Mouse (Mus musculus) layer of hippocampus, adult 2 months (tissue): ENCODE results near the gene Lipe. TPM values are rescaled to one million over a fixed set of nuclear protein-coding genes. Genes with fewer than 3 reads are reported as not detected.

Experiments
- DNase-seq, 2 experiments: peaks; one replicate each; pipeline ENCODE4 v3.0.0; 2022; ENCODE audit warnings: low spot score in 2 of 2
- H3K27ac ChIP-seq: fragments of 200-600 bp; 2 replicates; pipeline ENCODE4 v1.8.1; 2022
- H3K4me3 ChIP-seq: fragments of 200-600 bp; 2 replicates; pipeline ENCODE4 v1.8.1; 2022; ENCODE audit warnings: mild to moderate bottlenecking
- CTCF ChIP-seq: fragments of 200-600 bp; conservative IDR thresholded peaks from 2 replicates; pipeline ENCODE4 v1.8.1; 2022; ENCODE audit warnings: antibody characterized with exemption, mild to moderate bottlenecking, moderate library complexity
- long read RNA-seq, 2 experiments: library from polyadenylated mRNA; stranded (forward); transcript quantifications; one replicate each; pipeline ENCODE4 v2.0.0; 2021; ENCODE audit warnings: borderline mapping rate in 2 of 2
- total RNA-seq, 2 experiments: library from RNA; stranded (reverse); gene quantifications; 2 replicates each; pipeline ENCODE4 v1.2.3; 2021

Lipe gene
- total RNA-seq, result 1 to 10 TPM; 9.1 to 10.0 TPM
- long read RNA-seq, experiment 1, partial matches to known transcripts, result 2 of 4 reads
- long read RNA-seq, experiment 1, other reads (novel, unspliced or antisense), result 2 of 4 reads
- long read RNA-seq, experiment 2, partial matches to known transcripts, result 0 of 6 reads
- long read RNA-seq, experiment 2, other reads (novel, unspliced or antisense), result 3 of 6 reads

- no peak for DNase-seq
- no peak within 1 kb of the TSS for H3K4me3 ChIP-seq
- TF ChIP-seq CTCF, result no peak
- no peak within 1 kb of the TSS for H3K27ac ChIP-seq
Measured at GRCm38 (mm10) chr7:25398610-25399009, at the start of gene Lipe. TSS of gene Lipe (minus strand) at chr7:25398710.

DNA sequence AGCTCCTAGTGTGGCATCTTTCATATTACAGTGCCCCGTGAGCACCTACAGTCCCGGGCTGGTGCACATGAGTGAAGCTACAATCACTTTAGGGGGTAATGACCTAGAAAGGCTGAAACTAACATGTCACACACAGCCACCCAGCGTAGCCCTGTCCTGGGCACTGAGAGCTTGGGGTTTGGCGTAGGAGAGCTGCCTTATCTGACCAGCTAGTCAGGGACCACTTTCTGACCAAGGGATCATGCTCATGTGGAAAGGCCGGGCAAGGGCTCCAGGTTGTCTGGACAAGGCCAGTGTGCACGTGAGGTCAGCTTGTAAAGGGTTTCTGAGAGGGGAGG lies 42.3 kb upstream of the Lipe start:
- TF ChIP-seq CTCF, result no peak
- no peak for DNase-seq
- Histone ChIP-seq H3K27ac (no peak overlapping the region), H3K4me3 (no peak overlapping the region)

DNA sequence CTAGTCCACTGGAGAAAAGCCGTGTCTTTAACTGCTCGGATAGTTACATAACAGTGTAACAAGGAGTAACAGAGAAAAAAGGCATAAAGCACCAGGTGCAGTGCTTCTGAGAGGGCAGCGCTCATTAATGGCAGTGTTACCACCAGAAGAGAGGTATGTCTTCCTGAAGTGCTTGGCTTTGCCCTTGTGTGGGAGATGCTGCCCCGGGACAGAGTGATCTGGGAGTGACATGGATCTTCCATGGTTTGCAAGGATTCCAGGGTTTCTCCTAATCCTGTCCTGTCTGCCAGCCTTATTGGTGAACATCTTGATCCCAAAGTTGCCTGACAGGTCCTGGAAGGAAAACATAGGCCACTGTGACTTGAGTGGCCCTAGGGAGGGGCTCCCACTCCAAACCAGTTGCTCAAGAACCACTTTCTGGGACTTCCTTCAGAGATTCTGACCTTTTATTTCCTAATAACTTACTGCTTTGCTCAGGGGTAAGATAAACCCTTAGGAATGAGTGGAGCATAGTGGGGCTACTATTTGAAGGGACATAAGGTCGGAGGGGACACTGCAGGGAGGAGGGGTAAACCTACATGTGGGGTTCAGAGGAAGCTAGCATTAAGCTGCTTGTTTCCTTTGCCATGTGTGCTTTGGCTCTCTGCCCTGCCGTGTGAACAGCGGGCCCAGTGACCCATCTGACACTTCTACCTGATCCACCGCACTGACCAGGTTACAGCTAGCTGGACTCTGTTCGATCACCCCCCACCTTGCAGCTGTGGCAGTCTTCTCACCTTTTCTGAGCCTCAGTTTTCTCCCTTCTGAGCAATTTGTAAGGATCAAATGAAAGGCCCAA lies 41.7 kb upstream of the Lipe start:
- Histone ChIP-seq H3K27ac (no peak overlapping the region), H3K4me3 (no peak overlapping the region)
- TF ChIP-seq CTCF, result no peak
- no peak for DNase-seq

DNA sequence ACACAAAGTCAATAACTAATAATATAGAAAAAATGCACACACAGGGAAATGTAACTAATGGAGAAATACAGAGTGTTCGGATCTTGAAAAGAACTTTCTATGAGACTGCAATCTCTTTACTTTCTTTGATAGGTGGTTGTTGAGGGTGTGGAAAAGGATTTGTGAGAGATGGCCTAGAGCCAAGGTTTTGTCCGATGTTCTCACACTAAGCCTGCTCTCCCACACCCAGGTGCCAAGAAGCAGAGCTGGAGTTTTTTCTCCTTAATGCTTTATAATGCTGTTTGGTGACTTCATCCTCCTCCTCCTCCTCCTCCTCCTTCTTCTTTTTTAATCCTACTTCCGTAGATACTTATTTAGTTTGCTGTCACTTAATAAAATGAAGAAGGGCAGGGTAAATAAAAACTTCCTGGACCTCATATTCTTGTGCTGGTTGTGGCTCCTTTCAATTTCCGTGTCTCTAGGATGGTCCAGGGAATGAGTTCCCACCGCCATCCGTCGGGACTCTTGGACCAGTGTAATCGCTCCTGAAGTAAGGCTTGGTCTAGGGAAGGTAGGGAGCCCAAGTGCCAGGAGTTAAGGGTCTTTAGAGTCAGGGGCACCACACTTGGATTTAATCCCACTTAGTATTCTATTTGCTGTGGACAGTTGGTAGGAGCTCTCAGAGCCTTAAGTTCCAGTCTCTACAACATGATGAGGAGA lies 40.8 kb upstream of the Lipe start:
- DNase-seq, result no peak
- H3K4me3 ChIP-seq, result no peak overlapping the region
- no peak overlapping the region for H3K27ac ChIP-seq
- TF ChIP-seq CTCF, result no peak

GRCm38 (mm10) chr7:25436704-25437103 lies 38.2 kb upstream of the Lipe start:
- H3K4me3 ChIP-seq, result no peak overlapping the region
- DNase-seq, result no peak
- H3K27ac ChIP-seq, result peak overlapping the region; percentile 68
- no peak for TF ChIP-seq CTCF

DNA sequence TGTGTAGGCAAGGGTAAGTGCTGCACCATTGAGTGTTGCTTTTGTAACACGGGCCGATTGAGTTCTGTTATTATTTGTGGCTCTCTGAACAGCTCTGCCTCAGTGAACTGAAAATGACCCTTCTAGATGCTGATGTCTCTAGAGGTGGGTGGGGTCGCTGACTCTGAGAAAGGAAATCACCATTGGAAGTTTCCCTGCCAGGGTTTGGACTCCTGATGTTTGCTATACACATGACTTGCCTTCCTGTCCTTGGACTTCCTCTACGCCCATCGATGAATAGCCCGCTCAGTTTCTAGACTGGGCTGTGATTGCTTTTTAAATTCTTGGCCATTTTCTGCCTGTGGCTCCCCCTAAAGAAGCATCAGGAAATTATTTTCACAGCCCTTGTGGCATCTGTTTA lies 37.7 kb upstream of the Lipe start:
- no peak for DNase-seq
- Histone ChIP-seq H3K4me3 (no peak overlapping the region), H3K27ac (peak overlapping the region; percentile 68)
- TF ChIP-seq CTCF, result no peak

- no peak for TF ChIP-seq CTCF
- Histone ChIP-seq H3K27ac (peak overlapping the region; percentile 66; the same call in 1 of the 2 replicates), H3K4me3 (no peak overlapping the region)
- no peak for DNase-seq
Measured at GRCm38 (mm10) chr7:25435546-25435851, 37.0 kb upstream of the Lipe start.

- Histone ChIP-seq H3K27ac (peak overlapping the region; percentile 66), H3K4me3 (no peak overlapping the region)
- DNase-seq, result no peak
- no peak for TF ChIP-seq CTCF
Measured at GRCm38 (mm10) chr7:25434654-25435545, 36.4 kb upstream of the Lipe start.

DNA sequence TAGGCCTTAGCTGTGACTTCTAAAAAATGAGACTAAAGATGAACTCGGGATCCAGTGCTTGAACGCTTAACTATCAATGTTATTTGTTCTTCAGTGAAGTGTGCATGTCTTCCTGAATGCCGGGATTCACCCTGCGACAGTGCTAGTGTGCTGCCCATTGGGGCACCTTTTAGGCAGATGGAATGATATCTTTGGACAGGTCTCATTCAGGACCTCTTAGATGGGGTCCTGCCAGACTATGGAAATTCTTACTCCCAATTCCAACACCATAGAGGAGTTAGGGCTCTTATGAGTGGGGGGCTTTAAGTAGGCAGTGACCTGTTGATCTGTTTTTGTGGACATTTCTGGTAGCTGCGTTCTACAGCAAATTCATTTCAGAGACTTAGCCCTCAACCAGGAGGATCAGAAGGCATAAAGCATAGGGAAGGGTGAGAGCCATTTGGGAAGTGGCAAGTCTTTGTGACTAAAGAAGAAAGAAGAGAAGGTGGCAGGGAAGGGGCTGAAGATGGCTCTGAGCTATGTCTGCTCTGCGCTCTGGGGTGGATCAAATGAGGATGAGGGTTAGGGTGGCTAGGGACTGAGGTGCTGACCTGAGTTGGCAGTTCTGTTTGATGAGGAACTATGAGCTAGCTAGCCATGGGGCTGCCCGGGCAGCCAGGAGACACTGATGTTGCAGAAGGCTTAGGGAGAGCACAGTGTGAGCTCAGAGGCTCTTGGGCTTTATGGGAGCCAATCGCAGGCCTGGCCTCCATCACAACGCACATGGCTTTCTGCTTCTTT lies 35.5 kb upstream of the Lipe start:
- TF ChIP-seq CTCF, result no peak
- Histone ChIP-seq H3K27ac (peak overlapping the region; percentile 66; the same call in 1 of the 2 replicates), H3K4me3 (no peak overlapping the region)
- no peak for DNase-seq

- no peak overlapping the region for H3K4me3 ChIP-seq
- H3K27ac ChIP-seq, result peak overlapping the region; percentile 66
- DNase-seq, result no peak
- TF ChIP-seq CTCF, result no peak
Measured at GRCm38 (mm10) chr7:25433007-25433541, 34.6 kb upstream of the Lipe start.

GRCm38 (mm10) chr7:25432381-25432780 lies 33.9 kb upstream of the Lipe start:
- peak overlapping the region; percentile 66; the same call in 1 of the 2 replicates for H3K27ac ChIP-seq
- DNase-seq, result no peak
- no peak for TF ChIP-seq CTCF
- H3K4me3 ChIP-seq, result no peak overlapping the region
